Mouse (Mus musculus) fibroblast of lung, adult 2 months (primary cell): ENCODE measurements around the gene Ccdc114.
"Not testable (repeated sequence)": the region's sequence is repeated elsewhere in the genome, so short reads cannot be mapped to it uniquely, and the experiment has no call there.

Experiments used
- DNase-seq: peaks from one replicate; pipeline ENCODE4 v3.0.0-alpha.2; 2011; ENCODE audit warnings: low read depth

Ccdc114 gene

GRCm38 (mm10) chr7:45923762-45924428, at the start of gene Ccdc114:
TSS of gene Ccdc114 (plus strand) at chr7:45924072.
- DNase-seq, result no peak

- DNase-seq, result no peak
Measured at GRCm38 (mm10) chr7:45876895-45877294, 47.0 kb upstream of the Ccdc114 start.

GRCm38 (mm10) chr7:45878278-45878677, 45.6 kb upstream of the Ccdc114 start, which contains the start of gene Grin2d:
TSS of gene Grin2d (minus strand) at chr7:45878378.
- not testable (repeated sequence) for DNase-seq

GRCm38 (mm10) chr7:45880531-45880930, 43.3 kb upstream of the Ccdc114 start:
- DNase-seq, result no peak

GRCm38 (mm10) chr7:45881011-45881410, 42.9 kb upstream of the Ccdc114 start:
- no peak for DNase-seq

GRCm38 (mm10) chr7:45887246-45887645, 36.6 kb upstream of the Ccdc114 start:
- DNase-seq, result no peak

GRCm38 (mm10) chr7:45892651-45893050, 31.2 kb upstream of the Ccdc114 start:
- no peak for DNase-seq

GRCm38 (mm10) chr7:45895931-45896516, 27.8 kb upstream of the Ccdc114 start:
- DNase-seq, result no peak

GRCm38 (mm10) chr7:45896517-45897257, 27.2 kb upstream of the Ccdc114 start, which contains the start of the genes Syngr4 and Tmem143:
TSS of gene Syngr4 (minus strand) at chr7:45896714.
TSS of gene Tmem143 (plus strand) at chr7:45896941.
- DNase-seq, result peak; percentile 96

GRCm38 (mm10) chr7:45897258-45897757, 26.6 kb upstream of the Ccdc114 start:
- DNase-seq, result peak; percentile 11

- DNase-seq, result not testable (repeated sequence)
Measured at GRCm38 (mm10) chr7:45898125-45898524, 25.7 kb upstream of the Ccdc114 start.

GRCm38 (mm10) chr7:45901562-45901961, 22.3 kb upstream of the Ccdc114 start:
- DNase-seq, result no peak

- no peak for DNase-seq
Measured at GRCm38 (mm10) chr7:45902481-45903002, 21.3 kb upstream of the Ccdc114 start.

- no peak for DNase-seq
Measured at GRCm38 (mm10) chr7:45906622-45907021, 17.2 kb upstream of the Ccdc114 start.

GRCm38 (mm10) chr7:45908384-45908783, 15.5 kb upstream of the Ccdc114 start:
- DNase-seq, result no peak

GRCm38 (mm10) chr7:45909145-45909544, 14.7 kb upstream of the Ccdc114 start:
- DNase-seq, result no peak

GRCm38 (mm10) chr7:45914067-45914466, 9.8 kb upstream of the Ccdc114 start:
- no peak for DNase-seq

GRCm38 (mm10) chr7:45915011-45915410, 8.9 kb upstream of the Ccdc114 start:
- DNase-seq, result no peak

- no peak for DNase-seq
Measured at GRCm38 (mm10) chr7:45916056-45917003, 7.5 kb upstream of the Ccdc114 start.

GRCm38 (mm10) chr7:45917004-45917704, 6.7 kb upstream of the Ccdc114 start:
- DNase-seq, result no peak

GRCm38 (mm10) chr7:45917926-45918325, 5.9 kb upstream of the Ccdc114 start:
- no peak for DNase-seq
